Mouse (Mus musculus): ENCODE measurements around the gene Cox6b1. TPM values are rescaled to one million over a fixed set of nuclear protein-coding genes. Genes with fewer than 3 reads are reported as not detected.

The Cox6b1 gene
- total and polyA plus RNA-seq, 3 experiments: 432 to 776 (median 581) TPM

DNA sequence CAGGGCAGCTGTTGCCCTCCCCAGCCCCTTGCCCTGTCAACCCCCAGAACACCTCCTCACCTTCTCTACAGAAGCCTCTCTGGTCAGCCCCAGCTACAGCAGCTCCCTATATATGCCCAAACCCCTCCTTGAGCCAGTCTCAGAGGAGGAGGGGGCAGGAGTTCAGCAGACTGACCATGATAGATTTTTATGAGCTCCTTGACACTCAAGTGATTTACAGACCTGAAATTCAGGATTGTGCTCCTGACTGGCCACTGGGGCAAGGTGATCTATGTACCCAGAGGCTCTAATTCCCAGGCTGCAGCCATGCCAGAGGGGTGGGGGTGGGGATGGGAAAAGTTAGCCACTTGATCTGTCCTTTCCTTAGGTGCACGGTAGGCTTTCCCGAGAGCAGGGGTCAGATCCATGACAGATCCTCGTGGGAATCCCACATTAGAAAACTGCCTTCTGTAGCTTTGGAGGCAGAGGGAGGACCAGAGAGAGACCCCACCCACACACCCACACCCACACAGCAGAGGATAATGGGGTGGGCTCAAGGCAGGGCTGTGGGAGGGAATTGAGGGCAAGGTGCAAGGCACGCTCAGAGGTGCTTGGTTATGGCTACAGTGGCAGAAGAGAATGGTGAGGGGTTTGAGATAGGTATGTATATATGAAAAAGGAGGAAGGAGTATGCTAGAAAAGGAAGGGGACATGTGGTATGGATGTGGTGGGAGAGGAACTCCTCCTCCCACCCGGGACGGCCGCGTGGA lies 13.1 kb downstream of the Cox6b1 start, which contains the start of gene Upk1a:
Upk1a (minus strand) TSS at position 194 of the 749 bp plus-strand sequence.
- Histone ChIP-seq H3K27ac (ENCODE audit: insufficient read depth, low read depth) (no peak within 1 kb of the TSS), H3K4me1 (ENCODE audit: control insufficient read depth in 1 of 2, insufficient read depth in 2 of 2) (peaks cover 2 to 28% of the 10 kb centered on the region in 2 experiments; a peak in 3 of 4 replicates), H3K36me3 (replicated peaks in 1 of 2; ENCODE audit: control insufficient read depth in 1 of 2, insufficient read depth in 1 of 2, low read length in 1 of 2) (peaks cover 19 to 38% of the 10 kb centered on the region in 2 experiments), H3K9me3 (replicated peaks; ENCODE audit: low read length) (no peaks in the 10 kb centered on the region), H3K9ac (ENCODE audit: insufficient read depth, low read depth) (no peak within 1 kb of the TSS), H3K4me2 (ENCODE audit: insufficient read depth, low read depth, poor library complexity, severe bottlenecking) (no peak within 1 kb of the TSS), H3K27me3 (replicated peaks) (no peaks in the 10 kb centered on the region), H3K4me3 (replicated peaks in 1 of 3; ENCODE audit: low read depth in 2 of 3, low read length in 2 of 3, poor library complexity in 1 of 3) (no peak within 1 kb of the TSS), H3K79me2 (replicated peaks; ENCODE audit: control insufficient read depth, extremely low read depth, insufficient read depth, poor library complexity, severe bottlenecking) (no peaks in the 10 kb centered on the region)
- TF ChIP-seq USF1 (IDR thresholded peaks at IDR 0.05; ENCODE audit: low read depth, low read length) (no peak), ZNF384 (IDR thresholded peaks at IDR 0.05; ENCODE audit: low read depth, low read length) (no peak), ELF1 (IDR thresholded peaks at IDR 0.05; ENCODE audit: low read depth, low read length) (no peak), ZKSCAN1 (IDR thresholded peaks at IDR 0.05; ENCODE audit: borderline replicate concordance, low read depth, low read length) (no peak), KAT2A (IDR thresholded peaks at IDR 0.05; ENCODE audit: insufficient replicate concordance, low read length) (no peak)
- no peak for DNase-seq (ENCODE audit: extremely low read depth)
- in situ Hi-C loops (cut with MboI; ENCODE audit: low pct_ligation_motif_present, low pct_unique_long_range_greater_than_20kb, low sequenced_read_pairs) (no loop called here), dilution Hi-C loops (cut with MboI; ENCODE audit: extremely low pct_ligation_motif_present, extremely low pct_unique_long_range_greater_than_20kb, low sequenced_read_pairs) (no loop called here)

DNA sequence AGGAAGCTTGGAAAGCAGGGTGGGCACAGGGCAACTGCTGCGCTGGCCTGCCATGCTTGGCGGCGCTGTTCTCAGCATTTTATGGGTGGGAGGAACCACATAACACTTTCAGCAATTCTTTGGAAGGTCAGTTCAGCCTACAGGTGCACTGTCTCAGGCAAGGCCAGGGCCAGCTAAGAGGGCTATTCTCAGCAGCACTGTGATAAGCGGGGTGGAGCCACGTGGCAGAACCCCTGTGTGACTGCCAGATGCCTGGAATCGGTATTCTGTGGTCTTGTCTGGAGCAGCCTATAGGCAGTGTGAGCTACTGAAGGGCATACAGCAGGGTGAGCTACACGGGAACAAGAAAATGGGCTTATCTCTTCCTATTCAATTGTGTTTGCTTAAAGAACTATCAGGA lies 15.9 kb downstream of the Cox6b1 start:
- H3K36me3 ChIP-seq (replicated peaks in 1 of 2; ENCODE audit: control insufficient read depth in 1 of 2, insufficient read depth in 1 of 2, low read length in 1 of 2): peaks cover 0 to 12% of the 10 kb centered on the region in 2 experiments
- in situ Hi-C loops (cut with MboI; ENCODE audit: low pct_ligation_motif_present, low pct_unique_long_range_greater_than_20kb, low sequenced_read_pairs) (no loop called here), dilution Hi-C loops (cut with MboI; ENCODE audit: extremely low pct_ligation_motif_present, extremely low pct_unique_long_range_greater_than_20kb, low sequenced_read_pairs) (no loop called here)
- no peaks in the 10 kb centered on the region for H3K9me3 ChIP-seq (replicated peaks; ENCODE audit: low read length)
- H3K9ac ChIP-seq (ENCODE audit: insufficient read depth, low read depth): no peak overlapping the region
- H3K4me2 ChIP-seq (ENCODE audit: insufficient read depth, low read depth, poor library complexity, severe bottlenecking): no peak overlapping the region
- TF ChIP-seq MYC (IDR thresholded peaks at IDR 0.05; ENCODE audit: low read depth, low read length): no peak
- TF ChIP-seq NRF1 (IDR thresholded peaks at IDR 0.05; ENCODE audit: low read depth, low read length): no peak
- TF ChIP-seq PAX5 (IDR thresholded peaks at IDR 0.05; ENCODE audit: low read length): no peak
- no peak for TF ChIP-seq MXI1 (IDR thresholded peaks at IDR 0.05; ENCODE audit: low read depth, low read length)
- TF ChIP-seq RCOR1 (conservative IDR thresholded peaks at IDR 0.05; ENCODE audit: low read depth, low read length): no peak
- no peak for TF ChIP-seq ELF1 (IDR thresholded peaks at IDR 0.05; ENCODE audit: low read depth, low read length)
- no peak for TF ChIP-seq JUN (IDR thresholded peaks at IDR 0.05; ENCODE audit: insufficient read depth, low read depth, low read length)
- TF ChIP-seq USF2 (conservative IDR thresholded peaks at IDR 0.05; ENCODE audit: low read depth, low read length): no peak
- no peak for TF ChIP-seq ETS1 (conservative IDR thresholded peaks at IDR 0.05; ENCODE audit: low read depth, low read length)
- no peak for TF ChIP-seq SIN3A (IDR thresholded peaks at IDR 0.05; ENCODE audit: low read length)
- TF ChIP-seq NELFE (IDR thresholded peaks at IDR 0.05; ENCODE audit: low read depth, low read length): no peak
- no peak overlapping the region for H3K27ac ChIP-seq (ENCODE audit: insufficient read depth, low read depth)
- H3K27me3 ChIP-seq (replicated peaks): no peaks in the 10 kb centered on the region
- peaks cover 8 to 31% of the 10 kb centered on the region in 2 experiments for H3K4me1 ChIP-seq (ENCODE audit: control insufficient read depth in 1 of 2, insufficient read depth in 2 of 2)
- no peak overlapping the region for H3K4me3 ChIP-seq (replicated peaks in 1 of 3; ENCODE audit: low read depth in 2 of 3, low read length in 2 of 3, poor library complexity in 1 of 3)
- no peaks in the 10 kb centered on the region for H3K79me2 ChIP-seq (replicated peaks; ENCODE audit: control insufficient read depth, extremely low read depth, insufficient read depth, poor library complexity, severe bottlenecking)
- no peak for DNase-seq (ENCODE audit: extremely low read depth)
